Mouse (Mus musculus): Measurements from ENCODE around the gene Cobl. TPM values are rescaled to one million over a fixed set of nuclear protein-coding genes. Genes with fewer than 3 reads are reported as not detected.

Cobl gene
- polyA plus RNA-seq, 1 experiment from 2014 or later, result 4.6 TPM

DNA sequence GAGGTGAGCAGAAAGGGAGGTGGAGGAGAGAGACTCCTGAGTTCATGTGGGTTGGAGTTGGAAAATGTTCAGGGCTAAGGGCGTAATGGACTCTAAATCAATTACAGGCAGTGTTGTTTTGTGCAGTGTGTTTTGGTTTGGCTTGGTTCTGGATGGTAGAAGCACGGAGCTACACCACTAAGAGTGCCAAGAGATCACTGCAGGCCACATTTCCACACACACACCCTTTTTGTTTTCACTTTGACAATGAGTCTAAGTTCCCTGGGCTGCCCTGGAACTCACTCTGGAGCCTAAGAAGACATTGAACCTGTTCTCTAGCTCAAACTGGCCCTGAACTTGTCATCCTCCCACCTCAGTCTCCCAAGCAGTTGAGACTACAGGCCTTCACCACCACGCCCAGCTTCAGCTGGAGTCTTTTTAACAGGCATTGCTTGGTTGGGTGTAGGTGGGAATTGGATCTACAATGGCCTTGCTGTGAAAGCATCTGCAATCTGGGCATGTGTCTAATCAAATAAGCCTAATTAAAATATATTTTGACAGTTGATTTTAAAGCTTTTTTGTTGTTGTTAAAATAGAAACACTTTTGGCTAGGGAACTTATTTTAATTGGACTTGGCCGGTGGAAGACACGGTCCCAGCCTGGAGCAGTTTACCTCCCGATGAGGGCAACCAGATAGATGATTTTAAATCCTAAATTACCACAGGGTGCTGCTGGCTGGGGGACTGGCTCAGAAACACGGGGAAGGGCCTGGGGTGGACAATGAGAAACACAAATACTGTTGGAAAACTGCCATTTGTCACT, 4.8 kb downstream of the Cobl start:
- H3K4me1 ChIP-seq (ENCODE audit: control insufficient read depth, insufficient read depth, low read length), result peaks cover 5% of the 10 kb centered on the region; the same call in 1 of the 2 replicates
- peak; percentile 83 for DNase-seq (ENCODE audit: low spot score)
- no peak overlapping the region for H3K4me3 ChIP-seq (ENCODE audit: low read depth, low read length)
- ATAC-seq, result peak; percentile 82
- no peaks in the 10 kb centered on the region for H3K36me3 ChIP-seq (ENCODE audit: control insufficient read depth, insufficient read depth, low read length)
- H3K27me3 ChIP-seq (replicated peaks; ENCODE audit: control insufficient read depth, insufficient read depth, low read length), result 0 out of 2 replicates have a peak, but pooled peaks cover 7% of the 10 kb centered on the region
- H3K9me3 ChIP-seq (replicated peaks; ENCODE audit: control insufficient read depth, low read length), result no peaks in the 10 kb centered on the region
- H3K9ac ChIP-seq (ENCODE audit: low read length), result no peak overlapping the region
- H3K4me2 ChIP-seq (ENCODE audit: low read length), result no peak overlapping the region
- WGBS, result 27% methylated on average over 7 of the region's 7 CpGs
- no peak overlapping the region for H3K27ac ChIP-seq (ENCODE audit: low read depth, low read length)

DNA sequence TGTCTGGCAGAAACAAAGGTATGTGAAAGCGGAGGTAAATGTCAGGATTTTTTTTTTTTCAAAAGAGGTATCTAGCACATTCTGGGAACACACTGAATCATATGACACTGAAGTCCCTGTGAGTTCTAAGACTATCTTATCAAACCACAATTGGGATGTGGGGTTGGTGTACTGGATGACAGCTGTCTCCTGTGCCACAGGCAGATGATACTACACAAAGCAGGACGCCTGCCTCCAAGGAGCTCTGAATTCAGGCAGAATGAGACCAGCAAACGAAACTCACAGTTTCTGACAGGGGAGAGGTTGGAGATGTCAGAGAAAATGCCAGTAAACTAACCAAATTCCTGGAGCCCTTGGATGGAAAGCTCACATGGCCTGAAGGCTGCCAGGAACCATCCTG, 5.9 kb downstream of the Cobl start:
- no peak for ATAC-seq
- WGBS, result 75% methylated on average over 3 of the region's 3 CpGs
- no peak overlapping the region for H3K4me3 ChIP-seq (ENCODE audit: low read depth, low read length)
- no peaks in the 10 kb centered on the region for H3K36me3 ChIP-seq (ENCODE audit: control insufficient read depth, insufficient read depth, low read length)
- no peaks in the 10 kb centered on the region for H3K9me3 ChIP-seq (replicated peaks; ENCODE audit: control insufficient read depth, low read length)
- DNase-seq (ENCODE audit: low spot score), result no peak
- H3K4me1 ChIP-seq (ENCODE audit: control insufficient read depth, insufficient read depth, low read length), result peaks cover 3% of the 10 kb centered on the region; the same call in 1 of the 2 replicates
- H3K27me3 ChIP-seq (replicated peaks; ENCODE audit: control insufficient read depth, insufficient read depth, low read length), result 0 out of 2 replicates have a peak, but pooled peaks cover 5% of the 10 kb centered on the region
- no peak overlapping the region for H3K27ac ChIP-seq (ENCODE audit: low read depth, low read length)
- H3K4me2 ChIP-seq (ENCODE audit: low read length), result no peak overlapping the region
- H3K9ac ChIP-seq (ENCODE audit: low read length), result no peak overlapping the region

DNA sequence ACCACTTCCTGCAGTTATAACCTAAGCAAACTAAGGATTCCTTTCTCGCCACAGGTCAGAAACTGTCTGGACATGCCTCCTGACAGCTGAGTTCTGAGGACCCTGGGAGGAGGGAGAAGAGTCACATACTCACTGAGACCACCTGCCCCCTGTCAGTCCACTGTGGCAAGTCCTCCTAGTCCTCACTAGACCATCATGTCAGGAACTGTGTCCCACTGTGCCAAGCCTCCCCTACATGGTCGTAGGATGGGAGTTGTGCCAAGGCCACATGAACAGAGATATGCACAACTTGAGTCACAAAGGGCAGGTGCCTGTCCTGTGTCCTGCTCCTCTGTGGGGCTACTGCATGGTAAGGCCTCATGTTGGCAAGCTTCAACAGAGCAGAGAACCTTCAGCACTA, 6.4 kb downstream of the Cobl start:
- no peak for ATAC-seq
- Histone ChIP-seq H3K9me3 (replicated peaks; ENCODE audit: control insufficient read depth, low read length) (no peaks in the 10 kb centered on the region), H3K36me3 (ENCODE audit: control insufficient read depth, insufficient read depth, low read length) (no peaks in the 10 kb centered on the region)

DNA sequence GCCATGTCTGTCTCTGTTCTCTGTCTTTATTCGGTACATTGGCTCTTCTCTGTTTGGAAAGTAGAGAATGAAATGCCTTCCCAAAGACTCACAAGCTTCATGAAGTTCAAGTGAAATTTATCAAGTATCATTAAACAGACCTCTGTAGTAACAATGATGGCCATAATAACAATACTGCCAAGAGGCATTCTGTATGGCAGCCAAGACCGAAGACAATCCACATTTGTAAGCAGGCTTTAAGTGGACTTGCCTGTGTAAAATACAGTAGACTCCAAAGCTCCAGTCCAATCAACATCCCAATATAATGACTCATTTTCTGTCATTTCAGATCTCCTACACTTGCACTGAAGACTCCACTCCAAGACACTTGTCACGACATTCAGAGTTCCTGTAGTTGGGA, 16.7 kb downstream of the Cobl start:
- Histone ChIP-seq H3K4me1 (ENCODE audit: control insufficient read depth, insufficient read depth, low read length) (0 out of 2 replicates have a peak, but pooled peaks cover 3% of the 10 kb centered on the region), H3K4me2 (ENCODE audit: low read length) (no peak overlapping the region), H3K9ac (ENCODE audit: low read length) (no peak overlapping the region), H3K27me3 (replicated peaks; ENCODE audit: control insufficient read depth, insufficient read depth, low read length) (no peaks in the 10 kb centered on the region), H3K36me3 (ENCODE audit: control insufficient read depth, insufficient read depth, low read length) (no peaks in the 10 kb centered on the region), H3K27ac (ENCODE audit: low read depth, low read length) (no peak overlapping the region), H3K9me3 (replicated peaks; ENCODE audit: control insufficient read depth, low read length) (no peaks in the 10 kb centered on the region), H3K4me3 (ENCODE audit: low read depth, low read length) (no peak overlapping the region)
- DNase-seq (ENCODE audit: low spot score), result no peak
- ATAC-seq, result no peak
- 93% methylated on average over 3 of the region's 3 CpGs for WGBS

More for the DNA sequence above, 6.4 kb downstream of the Cobl start:
- Histone ChIP-seq H3K4me1 (ENCODE audit: control insufficient read depth, insufficient read depth, low read length) (peaks cover 3% of the 10 kb centered on the region; the same call in 1 of the 2 replicates), H3K4me2 (ENCODE audit: low read length) (no peak overlapping the region), H3K9ac (ENCODE audit: low read length) (no peak overlapping the region), H3K27me3 (replicated peaks; ENCODE audit: control insufficient read depth, insufficient read depth, low read length) (0 out of 2 replicates have a peak, but pooled peaks cover 2% of the 10 kb centered on the region), H3K27ac (ENCODE audit: low read depth, low read length) (no peak overlapping the region), H3K4me3 (ENCODE audit: low read depth, low read length) (no peak overlapping the region)
- no peak for DNase-seq (ENCODE audit: low spot score)
- 88% methylated on average over 2 of the region's 2 CpGs for WGBS

DNA sequence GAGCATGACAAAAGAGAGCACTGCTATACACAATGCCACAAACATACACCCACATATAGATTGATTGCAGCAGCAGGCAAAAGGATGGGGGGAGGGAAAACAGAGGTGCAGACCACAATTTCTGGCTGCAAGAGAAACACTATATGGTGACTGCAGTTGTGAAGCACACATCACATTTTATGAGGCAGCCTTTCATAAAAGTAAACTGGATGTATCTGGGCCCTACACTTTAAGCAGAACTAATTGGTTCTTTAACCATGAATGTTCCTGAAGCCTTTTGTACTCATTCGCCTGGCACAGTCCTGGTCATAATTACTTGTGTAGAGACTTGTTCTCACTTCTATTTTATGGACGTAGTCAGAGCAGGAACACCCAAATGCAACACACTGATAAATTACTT, 19.5 kb downstream of the Cobl start:
- WGBS, result 17% methylated on average over 2 of the region's 2 CpGs
- H3K27me3 ChIP-seq (replicated peaks; ENCODE audit: control insufficient read depth, insufficient read depth, low read length), result no peaks in the 10 kb centered on the region
- H3K4me1 ChIP-seq (ENCODE audit: control insufficient read depth, insufficient read depth, low read length), result 0 out of 2 replicates have a peak, but pooled peaks cover 3% of the 10 kb centered on the region
- no peak overlapping the region for H3K4me2 ChIP-seq (ENCODE audit: low read length)
- no peak overlapping the region for H3K4me3 ChIP-seq (ENCODE audit: low read depth, low read length)
- no peak overlapping the region for H3K9ac ChIP-seq (ENCODE audit: low read length)
- no peak overlapping the region for H3K27ac ChIP-seq (ENCODE audit: low read depth, low read length)
- ATAC-seq (no peak), DNase-seq (ENCODE audit: low spot score) (no peak)
- H3K9me3 ChIP-seq (replicated peaks; ENCODE audit: control insufficient read depth, low read length), result no peaks in the 10 kb centered on the region
- no peaks in the 10 kb centered on the region for H3K36me3 ChIP-seq (ENCODE audit: control insufficient read depth, insufficient read depth, low read length)

DNA sequence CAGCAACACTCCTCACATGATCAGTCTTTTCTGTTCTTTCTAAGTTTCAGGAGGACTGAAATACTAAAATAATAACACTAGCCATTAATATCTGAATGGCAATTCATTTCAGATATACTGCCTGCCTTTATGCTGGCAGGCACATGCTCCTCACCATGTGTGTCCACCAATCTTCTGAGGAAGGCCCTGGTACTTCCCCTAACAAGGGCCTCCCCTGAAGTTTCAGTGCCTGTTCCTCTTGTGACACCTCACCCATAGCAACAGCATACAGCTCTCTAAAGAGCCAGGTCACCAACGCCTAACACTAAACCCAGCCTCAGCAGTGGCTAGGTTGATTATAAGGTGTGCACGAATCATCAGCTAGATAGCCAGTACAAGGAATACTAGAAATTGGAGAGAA, 20.5 kb downstream of the Cobl start:
- Histone ChIP-seq H3K27me3 (replicated peaks; ENCODE audit: control insufficient read depth, insufficient read depth, low read length) (no peaks in the 10 kb centered on the region), H3K27ac (ENCODE audit: low read depth, low read length) (no peak overlapping the region), H3K9ac (ENCODE audit: low read length) (no peak overlapping the region), H3K4me1 (ENCODE audit: control insufficient read depth, insufficient read depth, low read length) (0 out of 2 replicates have a peak, but pooled peaks cover 3% of the 10 kb centered on the region), H3K9me3 (replicated peaks; ENCODE audit: control insufficient read depth, low read length) (no peaks in the 10 kb centered on the region), H3K4me3 (ENCODE audit: low read depth, low read length) (no peak overlapping the region), H3K36me3 (ENCODE audit: control insufficient read depth, insufficient read depth, low read length) (no peaks in the 10 kb centered on the region), H3K4me2 (ENCODE audit: low read length) (no peak overlapping the region)
- 84% methylated on average over 2 of the region's 2 CpGs for WGBS
- ATAC-seq (no peak), DNase-seq (ENCODE audit: low spot score) (no peak)

DNA sequence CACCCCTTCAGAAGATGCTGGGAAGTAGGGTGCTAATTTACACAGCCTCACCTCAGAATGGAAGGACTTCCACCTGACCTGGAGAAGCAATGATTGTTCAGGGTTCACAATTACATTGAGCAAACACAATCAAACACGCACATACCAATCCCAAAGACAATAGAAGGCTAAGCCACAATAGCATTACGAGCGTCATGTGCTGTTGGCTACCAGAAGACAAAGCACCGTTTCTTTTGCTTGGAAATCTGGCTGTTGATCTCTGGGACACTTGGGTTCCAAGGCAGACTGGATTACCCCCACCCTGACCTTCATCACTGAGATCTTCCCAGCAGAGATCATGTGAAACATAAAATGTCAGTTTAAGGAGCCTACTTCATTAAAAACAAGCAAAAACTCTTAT, 21.1 kb downstream of the Cobl start:
- no peaks in the 10 kb centered on the region for H3K9me3 ChIP-seq (replicated peaks; ENCODE audit: control insufficient read depth, low read length)
- no peak overlapping the region for H3K27ac ChIP-seq (ENCODE audit: low read depth, low read length)
- DNase-seq (ENCODE audit: low spot score) (no peak), ATAC-seq (no peak)
- no peak overlapping the region for H3K9ac ChIP-seq (ENCODE audit: low read length)
- 0 out of 2 replicates have a peak, but pooled peaks cover 3% of the 10 kb centered on the region for H3K4me1 ChIP-seq (ENCODE audit: control insufficient read depth, insufficient read depth, low read length)
- H3K36me3 ChIP-seq (ENCODE audit: control insufficient read depth, insufficient read depth, low read length), result no peaks in the 10 kb centered on the region
- H3K4me2 ChIP-seq (ENCODE audit: low read length), result no peak overlapping the region
- H3K4me3 ChIP-seq (ENCODE audit: low read depth, low read length), result no peak overlapping the region
- WGBS, result 23% methylated on average over 4 of the region's 4 CpGs
- no peaks in the 10 kb centered on the region for H3K27me3 ChIP-seq (replicated peaks; ENCODE audit: control insufficient read depth, insufficient read depth, low read length)

DNA sequence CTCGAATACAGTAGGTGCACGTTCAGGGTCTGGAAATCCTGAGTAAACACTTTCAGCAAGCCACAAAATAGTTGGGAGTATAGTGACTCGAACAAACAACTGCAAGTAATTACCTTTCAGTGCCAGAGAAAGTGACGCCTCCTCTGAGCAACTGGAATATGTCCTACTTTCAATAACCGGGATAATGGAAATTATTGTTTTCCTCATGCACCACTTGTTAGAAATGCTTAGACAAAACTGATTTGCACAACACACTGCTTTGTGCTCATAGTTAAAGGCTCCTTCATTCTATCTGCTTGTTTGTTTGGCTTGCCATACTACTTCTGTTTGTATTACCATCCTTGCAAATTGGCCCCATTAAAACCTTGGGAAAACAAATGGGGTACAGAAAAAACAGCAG, 21.6 kb downstream of the Cobl start:
- no peak overlapping the region for H3K4me3 ChIP-seq (ENCODE audit: low read depth, low read length)
- H3K36me3 ChIP-seq (ENCODE audit: control insufficient read depth, insufficient read depth, low read length), result no peaks in the 10 kb centered on the region
- H3K27ac ChIP-seq (ENCODE audit: low read depth, low read length), result no peak overlapping the region
- H3K4me1 ChIP-seq (ENCODE audit: control insufficient read depth, insufficient read depth, low read length), result 0 out of 2 replicates have a peak, but pooled peaks cover 3% of the 10 kb centered on the region
- H3K27me3 ChIP-seq (replicated peaks; ENCODE audit: control insufficient read depth, insufficient read depth, low read length), result no peaks in the 10 kb centered on the region
- WGBS, result 57% methylated on average over 5 of the region's 5 CpGs
- no peak overlapping the region for H3K9ac ChIP-seq (ENCODE audit: low read length)
- no peak for ATAC-seq
- no peaks in the 10 kb centered on the region for H3K9me3 ChIP-seq (replicated peaks; ENCODE audit: control insufficient read depth, low read length)
- no peak for DNase-seq (ENCODE audit: low spot score)
- H3K4me2 ChIP-seq (ENCODE audit: low read length), result no peak overlapping the region

DNA sequence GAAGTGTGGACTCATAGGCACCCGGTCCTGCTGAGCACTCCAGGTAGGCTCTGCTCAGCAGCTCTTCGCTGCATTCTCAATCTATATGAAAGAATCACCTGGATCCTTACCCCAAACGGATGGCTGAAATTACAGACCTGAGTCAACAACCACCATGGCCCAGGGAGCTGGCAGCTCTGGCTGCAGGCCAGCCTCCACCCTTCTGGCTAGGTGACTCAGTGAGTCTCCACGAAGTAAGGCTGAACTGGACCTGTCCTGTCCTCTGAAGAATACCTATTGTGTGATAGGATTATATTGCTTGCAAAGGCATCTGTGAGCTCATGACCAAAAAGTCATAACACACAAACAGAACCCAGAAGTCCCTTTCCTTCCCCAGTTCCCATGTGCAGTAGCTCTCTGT, 22.5 kb downstream of the Cobl start:
- Histone ChIP-seq H3K27ac (ENCODE audit: low read depth, low read length) (no peak overlapping the region), H3K4me1 (ENCODE audit: control insufficient read depth, insufficient read depth, low read length) (0 out of 2 replicates have a peak, but pooled peaks cover 3% of the 10 kb centered on the region), H3K36me3 (ENCODE audit: control insufficient read depth, insufficient read depth, low read length) (no peaks in the 10 kb centered on the region), H3K27me3 (replicated peaks; ENCODE audit: control insufficient read depth, insufficient read depth, low read length) (no peaks in the 10 kb centered on the region), H3K4me2 (ENCODE audit: low read length) (no peak overlapping the region), H3K4me3 (ENCODE audit: low read depth, low read length) (no peak overlapping the region), H3K9me3 (replicated peaks; ENCODE audit: control insufficient read depth, low read length) (no peaks in the 10 kb centered on the region), H3K9ac (ENCODE audit: low read length) (no peak overlapping the region)
- ATAC-seq (no peak), DNase-seq (ENCODE audit: low spot score) (no peak)
- WGBS, result 91% methylated on average over 4 of the region's 4 CpGs
